25 mouse cellular contexts compared by ENCODE assay signal in the genomic region with DNA sequence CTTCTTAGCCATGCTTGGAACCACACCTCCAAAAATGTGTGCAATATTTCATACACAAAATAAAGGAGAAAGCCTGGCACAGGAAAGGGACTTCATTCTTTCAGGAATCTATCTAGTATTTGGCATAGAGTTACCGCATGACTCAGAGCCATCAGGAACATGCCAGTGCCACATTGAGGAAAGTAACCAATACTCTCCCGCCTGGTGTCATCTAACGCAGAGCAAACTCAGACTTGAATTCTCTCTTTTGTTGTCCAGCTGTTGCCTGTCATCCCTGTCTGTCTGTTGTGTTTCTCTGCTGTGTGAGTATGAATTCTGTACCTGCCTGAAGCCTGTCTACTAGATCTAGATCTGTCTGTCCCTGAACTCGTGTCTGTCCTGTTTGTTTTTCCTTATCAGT.
A peak's percentile ranks its signal among the peaks of the same experiment; 100 is the strongest.
DNase-seq lines count a peak whose midpoint lies in the region; ATAC-seq and TF ChIP-seq lines count a peak whose summit lies in the region.
"Had no signal": no experiment of that assay in that cellular context is flagged by ENCODE, and none has a peak within 500 bp of the region (broad histone marks: within the 10 kb centered on the region; RNA-seq: fewer than 3 reads in every experiment).

No protein-coding gene starts in this region.

- H3K27ac ChIP-seq in heart, embryonic 11.5 days (ENCODE audit: low read depth, low read length) = no peak overlapping the region
- peak overlapping the region; percentile 13; the same call in 1 of the 2 replicates for H3K27ac ChIP-seq in lung, embryonic 14.5 days (ENCODE audit: low read depth)
- H3K27ac ChIP-seq in embryonic fibroblast, embryonic 13.5 days (ENCODE audit: insufficient read depth, low read length) = 0 out of 2 replicates have a peak overlapping the region, but pooled peaks have one; percentile 16
- H3K27ac ChIP-seq in midbrain, embryonic 14.5 days (replicated peaks; ENCODE audit: low read depth, low read length) = no peak overlapping the region
- H3K27ac ChIP-seq: embryonic facial prominence, embryonic 13.5 days; forebrain, embryonic 12.5 days; hindbrain, embryonic 10.5 days; limb, embryonic 15.5 days; liver, embryonic 14.5 days; neural tube, embryonic 13.5 days had no signal

- ATAC-seq in heart, embryonic 11.5 days (replicated peaks; ENCODE audit: insufficient number of reproducible peaks, low FRiP score, low TSS enrichment) = no peak
- no peak for ATAC-seq in lung, embryonic 14.5 days (ENCODE audit: insufficient read depth)
- ATAC-seq in midbrain, embryonic 14.5 days (ENCODE audit: low FRiP score, low TSS enrichment) = no peak
- ATAC-seq: forebrain, postnatal 0 days; hindbrain, embryonic 16.5 days had no signal

- H3K36me3 ChIP-seq in heart, embryonic 11.5 days (ENCODE audit: control insufficient read depth, insufficient read depth, low read length) = no peaks in the 10 kb centered on the region
- H3K36me3 ChIP-seq in lung, embryonic 14.5 days (ENCODE audit: insufficient read depth) = no peaks in the 10 kb centered on the region
- H3K36me3 ChIP-seq in midbrain, embryonic 14.5 days (ENCODE audit: control insufficient read depth, insufficient read depth, low read length) = no peaks in the 10 kb centered on the region
- H3K36me3 ChIP-seq: embryonic facial prominence, embryonic 13.5 days; forebrain, embryonic 12.5 days; hindbrain, embryonic 10.5 days; limb, embryonic 15.5 days; neural tube, embryonic 13.5 days had no signal

- H3K9me3 ChIP-seq in heart, embryonic 11.5 days (replicated peaks; ENCODE audit: control insufficient read depth, low read length) = no peaks in the 10 kb centered on the region
- H3K9me3 ChIP-seq in lung, embryonic 14.5 days (ENCODE audit: low read depth, low read length) = no peaks in the 10 kb centered on the region
- H3K9me3 ChIP-seq in midbrain, embryonic 14.5 days (ENCODE audit: control insufficient read depth, low read length) = no peaks in the 10 kb centered on the region
- H3K9me3 ChIP-seq: embryonic facial prominence, embryonic 13.5 days; forebrain, embryonic 12.5 days; hindbrain, embryonic 10.5 days; limb, embryonic 15.5 days; neural tube, embryonic 13.5 days had no signal

- no peak for TF ChIP-seq CTCF in lung, embryonic 14.5 days (IDR thresholded peaks at IDR 0.05; ENCODE audit: low read depth)
- TF ChIP-seq CTCF in lung, adult 2 months (IDR thresholded peaks at IDR 0.05; ENCODE audit: insufficient read depth, low read length) = no peak
- TF ChIP-seq CTCF in embryonic fibroblast, embryonic 13.5 days (IDR thresholded peaks at IDR 0.05; ENCODE audit: borderline replicate concordance, insufficient read depth, low read length) = no peak

- DNase-seq in heart, adult 11 months = peak; percentile 43
- peak; percentile 25 for DNase-seq in lung, embryonic 14.5 days
- DNase-seq in lung, adult 2 months = no peak
- DNase-seq in 3T3-L1 (ENCODE audit: low read depth, low spot score) = peak; percentile 19
- no peak for DNase-seq in midbrain, embryonic 14.5 days
- DNase-seq: adrenal gland, adult 8-10 months; cerebellum, adult 11-12 months; cerebellum, adult 9-11 months; embryo, embryonic 11 days; forebrain, postnatal 0 days; heart, postnatal 14 days; kidney, adult 18-20 months; kidney, postnatal 25 days; thymus, adult 2 months; thymus, postnatal 4 days had no signal

- H3K4me3 ChIP-seq in heart, embryonic 11.5 days (ENCODE audit: low read depth, low read length) = no peak overlapping the region
- H3K4me3 ChIP-seq in lung, embryonic 14.5 days (ENCODE audit: low read depth, low read length) = no peak overlapping the region
- H3K4me3 ChIP-seq in lung, adult 2 months (replicated peaks; ENCODE audit: extremely low read depth, low read depth, low read length) = no peak overlapping the region
- H3K4me3 ChIP-seq in embryonic fibroblast, embryonic 13.5 days (ENCODE audit: insufficient read depth, low read length) = no peak overlapping the region
- no peak overlapping the region for H3K4me3 ChIP-seq in midbrain, embryonic 14.5 days (replicated peaks; ENCODE audit: low read depth, low read length)
- H3K4me3 ChIP-seq: embryonic facial prominence, embryonic 13.5 days; forebrain, embryonic 12.5 days; hindbrain, embryonic 10.5 days; limb, embryonic 15.5 days; neural tube, embryonic 13.5 days had no signal

- H3K27me3 ChIP-seq in heart, embryonic 11.5 days (ENCODE audit: control insufficient read depth, insufficient read depth, low read length) = no peaks in the 10 kb centered on the region
- no peaks in the 10 kb centered on the region for H3K27me3 ChIP-seq in lung, embryonic 14.5 days (ENCODE audit: insufficient read depth, low read length)
- H3K27me3 ChIP-seq in midbrain, embryonic 14.5 days (ENCODE audit: control insufficient read depth, insufficient read depth, low read length) = no peaks in the 10 kb centered on the region
- H3K27me3 ChIP-seq: embryonic facial prominence, embryonic 13.5 days; forebrain, embryonic 12.5 days; limb, embryonic 15.5 days; neural tube, embryonic 13.5 days had no signal

- H3K4me2 ChIP-seq in heart, embryonic 11.5 days = no peak overlapping the region
- H3K4me2 ChIP-seq in lung, embryonic 14.5 days = no peak overlapping the region
- H3K4me2 ChIP-seq in midbrain, embryonic 14.5 days (ENCODE audit: low read length) = no peak overlapping the region
- H3K4me2 ChIP-seq: embryonic facial prominence, embryonic 13.5 days; forebrain, embryonic 12.5 days; limb, embryonic 15.5 days; midbrain, embryonic 11.5 days; neural tube, embryonic 13.5 days had no signal

- WGBS in heart, embryonic 11.5 days (ENCODE audit: insufficient replicate concordance) = 62% methylated on average over 4 of the region's 4 CpGs
- WGBS in lung, embryonic 14.5 days = 29% methylated on average over 4 of the region's 4 CpGs
- WGBS in lung, adult 2 months = 21% methylated on average over 4 of the region's 4 CpGs
- 80% methylated on average over 4 of the region's 4 CpGs for WGBS in midbrain, embryonic 14.5 days

- no peak for TF ChIP-seq POLR2A in lung, adult 2 months (IDR thresholded peaks at IDR 0.05; ENCODE audit: borderline replicate concordance, extremely low read depth, low read depth, low read length)
- TF ChIP-seq POLR2A in embryonic fibroblast, embryonic 13.5 days (IDR thresholded peaks at IDR 0.05; ENCODE audit: low read depth, low read length) = no peak

- H3K4me1 ChIP-seq in heart, embryonic 11.5 days (ENCODE audit: control insufficient read depth, insufficient read depth, low read length) = no peaks in the 10 kb centered on the region
- no peaks in the 10 kb centered on the region for H3K4me1 ChIP-seq in lung, embryonic 14.5 days (ENCODE audit: insufficient read depth)
- H3K4me1 ChIP-seq in lung, adult 2 months (ENCODE audit: control insufficient read depth, insufficient read depth, low read length) = peaks cover 17% of the 10 kb centered on the region
- H3K4me1 ChIP-seq in embryonic fibroblast, embryonic 13.5 days (ENCODE audit: control insufficient read depth, insufficient read depth, low read length) = peaks cover 7% of the 10 kb centered on the region
- H3K4me1 ChIP-seq in midbrain, embryonic 14.5 days (ENCODE audit: control insufficient read depth, insufficient read depth, low read length) = no peaks in the 10 kb centered on the region
- H3K4me1 ChIP-seq: forebrain, embryonic 12.5 days; hindbrain, embryonic 10.5 days; limb, embryonic 15.5 days; neural tube, embryonic 13.5 days had no signal

- H3K9ac ChIP-seq in heart, embryonic 11.5 days (ENCODE audit: low read depth, low read length) = no peak overlapping the region
- H3K9ac ChIP-seq in lung, embryonic 14.5 days = no peak overlapping the region
- no peak overlapping the region for H3K9ac ChIP-seq in midbrain, embryonic 14.5 days (replicated peaks; ENCODE audit: low read length)
- H3K9ac ChIP-seq: embryonic facial prominence, embryonic 13.5 days; forebrain, embryonic 12.5 days; forebrain, postnatal 0 days; limb, embryonic 15.5 days; liver, embryonic 14.5 days; neural tube, embryonic 13.5 days had no signal

Comparison
In these comparisons a context has a peak if more than half of its experiments do, and no peak if none do; other contexts are left out.
1. DNase-seq: peak in heart, adult 11 months (single experiment), lung, embryonic 14.5 days (single experiment) and 3T3-L1 (single experiment); none in lung, adult 2 months (single experiment) and midbrain, embryonic 14.5 days (single experiment).
2. H3K27ac ChIP-seq: peak in lung, embryonic 14.5 days (single experiment) and embryonic fibroblast, embryonic 13.5 days (single experiment); none in heart, embryonic 11.5 days (single experiment) and midbrain, embryonic 14.5 days (single experiment).